Mouse (Mus musculus) adrenal gland, adult 2 months (tissue): ENCODE results near the gene Vti1a. TPM values are rescaled to one million over a fixed set of nuclear protein-coding genes. Genes with fewer than 3 reads are reported as not detected.

Source experiments
- DNase-seq: peaks from one replicate; pipeline ENCODE4 v3.0.0; 2021
- polyA plus RNA-seq: library from polyadenylated mRNA; depleted of rRNA; stranded (reverse); fragments of >200 nt; gene quantifications from 2 replicates; pipeline ENCODE4 v1.2.3, GENCODE M21; 2012; rRNA removed
- total RNA-seq, 2 experiments: library from RNA; stranded (reverse); gene quantifications; 2 replicates each; pipeline ENCODE4 v1.2.3; 2021

Vti1a gene
- total and polyA plus RNA-seq, 3 experiments, result 12.7 to 39.6 (median 34.2) TPM

DNA sequence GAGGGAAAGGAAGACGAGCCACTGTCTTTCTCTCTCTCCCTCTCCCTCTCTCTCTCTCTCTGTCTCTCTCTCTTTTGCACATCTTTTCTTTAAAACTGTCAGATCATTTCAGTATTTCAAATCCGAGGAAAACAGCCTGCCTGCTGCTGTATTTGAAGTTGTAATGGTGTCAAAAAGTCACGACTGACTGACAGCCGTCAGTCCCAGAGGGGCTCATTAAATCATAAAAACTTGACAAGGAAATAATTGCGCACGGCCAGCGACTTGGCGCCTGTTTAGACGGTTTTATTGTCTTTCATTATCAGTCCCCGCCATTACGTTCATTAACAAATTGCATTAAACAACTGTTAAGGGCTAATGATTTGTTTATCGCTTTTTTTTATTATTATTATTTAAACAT, 310.9 kb downstream of the Vti1a start:
- no peak for DNase-seq

DNA sequence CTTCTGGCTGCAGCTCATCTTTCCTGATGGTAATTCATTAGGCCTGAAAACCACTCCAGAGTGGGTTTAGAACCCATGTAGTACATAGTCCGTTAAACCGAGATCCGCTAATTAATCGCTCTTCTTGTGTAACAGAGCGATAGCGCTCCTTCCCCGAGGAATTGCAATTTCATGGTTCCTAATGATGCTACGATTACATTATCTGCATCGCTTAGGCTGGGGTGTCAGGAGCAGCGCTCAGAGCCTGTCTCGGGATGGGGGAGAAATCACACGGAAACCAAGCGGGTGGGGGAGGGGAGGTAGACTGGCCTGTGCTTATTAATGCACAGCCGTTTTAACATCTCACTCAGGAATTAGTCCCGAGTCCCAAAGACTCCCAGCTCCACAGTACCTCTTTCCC, 319.4 kb downstream of the Vti1a start:
- no peak for DNase-seq

DNA sequence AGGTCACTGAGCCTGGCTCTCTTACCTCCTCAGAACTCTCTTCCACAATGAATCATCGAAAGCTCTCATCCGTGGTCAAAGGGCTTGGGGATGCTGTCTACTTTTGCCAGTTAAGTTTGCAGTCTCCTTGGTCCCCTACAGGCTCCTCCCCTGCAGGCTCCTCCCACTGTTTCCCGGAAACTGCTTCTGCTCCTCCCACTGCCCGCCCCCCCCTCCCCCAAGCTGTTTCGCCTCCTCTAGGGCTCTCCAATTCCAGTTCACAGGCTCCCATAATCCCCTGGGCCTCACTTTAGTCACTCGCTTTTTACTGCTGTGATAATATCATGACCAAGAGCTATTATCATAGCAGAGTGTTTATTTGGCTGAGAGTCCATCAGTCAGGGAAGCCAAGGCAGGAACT, 324.2 kb downstream of the Vti1a start:
- no peak for DNase-seq

DNA sequence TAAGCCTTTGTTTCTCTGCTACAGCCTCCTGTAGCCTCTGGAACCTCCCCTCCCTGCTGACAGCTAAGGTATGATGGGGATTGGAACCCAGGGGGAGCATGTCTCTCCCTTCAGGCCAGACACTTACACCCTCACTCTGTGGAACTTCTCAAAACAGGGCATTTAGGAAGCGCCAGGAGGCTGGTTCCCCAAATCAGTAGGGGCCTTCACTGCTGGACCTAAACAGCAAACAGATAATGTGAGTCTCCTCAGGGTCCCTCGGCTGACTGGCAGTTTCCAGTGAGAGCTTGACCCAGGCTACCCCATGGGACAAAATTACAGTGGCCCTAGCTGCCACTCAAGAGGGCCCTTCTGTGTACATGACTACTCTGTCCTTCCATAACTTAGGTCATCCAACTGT, 325.8 kb downstream of the Vti1a start:
- no peak for DNase-seq

DNA sequence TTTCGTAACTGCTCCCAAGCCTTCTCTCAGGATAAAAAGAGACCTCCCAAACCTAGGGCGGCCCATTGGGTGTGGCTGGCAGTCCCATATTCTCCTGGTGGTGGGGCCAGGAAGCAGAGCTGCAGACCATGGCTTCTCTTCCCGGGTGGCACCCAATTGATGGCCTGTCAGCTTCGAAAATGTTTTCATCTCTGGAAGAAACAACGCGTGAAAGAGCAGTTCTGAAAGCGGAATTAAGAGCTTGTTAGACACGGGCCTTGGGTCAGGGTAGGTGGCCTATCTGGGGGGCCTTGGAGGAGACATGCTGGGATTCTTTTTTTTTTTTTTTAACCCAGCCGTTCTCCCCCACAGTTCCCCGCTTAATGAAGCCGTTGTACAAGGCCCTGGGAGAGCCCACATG, 326.3 kb downstream of the Vti1a start:
- no peak for DNase-seq

DNA sequence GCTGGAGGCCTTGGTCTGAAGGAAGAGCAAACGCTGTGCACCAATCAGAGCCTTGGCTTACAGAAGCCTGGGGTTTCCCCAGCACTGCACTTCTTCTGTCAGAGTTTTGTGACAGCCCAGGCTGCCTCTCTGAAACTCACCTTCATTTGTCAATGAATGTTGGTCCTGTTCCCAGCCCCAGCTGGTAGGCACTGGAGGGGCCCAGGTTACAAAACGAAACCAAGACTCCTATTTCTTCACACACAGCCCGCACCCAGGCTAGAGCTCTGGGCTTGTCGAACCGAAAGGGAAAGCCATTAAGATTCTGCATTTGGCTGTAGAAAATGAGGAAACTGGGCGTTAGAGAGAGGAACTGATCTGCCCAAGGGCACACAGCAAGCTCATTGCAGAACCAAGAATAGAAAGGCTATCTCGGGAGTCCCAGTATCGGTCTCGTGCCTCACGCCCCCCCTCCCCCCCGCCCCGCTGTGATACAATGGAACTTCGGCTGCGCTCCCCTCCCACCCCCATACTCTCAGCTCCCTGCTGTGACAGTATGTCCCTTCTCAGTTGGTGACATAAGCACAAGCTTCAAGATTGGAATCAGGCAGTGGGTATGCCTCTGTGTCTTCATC, 327.3 kb downstream of the Vti1a start:
- peak; percentile 77 for DNase-seq

DNA sequence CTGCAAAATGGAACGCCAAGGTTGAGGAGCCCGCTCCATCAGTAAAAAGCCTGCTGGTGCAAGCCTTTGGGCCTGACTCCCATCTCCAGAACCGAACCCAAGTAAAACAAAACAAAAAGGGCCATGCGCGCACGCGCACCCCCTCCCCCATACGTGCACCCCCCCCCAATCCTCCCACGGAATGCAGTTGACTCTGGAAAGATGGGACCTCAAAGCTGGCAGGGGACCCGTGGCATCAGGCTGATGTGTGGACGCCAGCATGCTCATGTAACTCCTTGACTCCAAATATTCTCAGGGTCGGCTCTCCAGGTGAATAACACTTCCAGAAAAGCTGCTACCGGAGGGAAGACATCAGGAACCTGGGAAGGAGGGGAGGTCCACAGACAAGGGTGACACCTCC, 327.8 kb downstream of the Vti1a start:
- DNase-seq, result no peak

DNA sequence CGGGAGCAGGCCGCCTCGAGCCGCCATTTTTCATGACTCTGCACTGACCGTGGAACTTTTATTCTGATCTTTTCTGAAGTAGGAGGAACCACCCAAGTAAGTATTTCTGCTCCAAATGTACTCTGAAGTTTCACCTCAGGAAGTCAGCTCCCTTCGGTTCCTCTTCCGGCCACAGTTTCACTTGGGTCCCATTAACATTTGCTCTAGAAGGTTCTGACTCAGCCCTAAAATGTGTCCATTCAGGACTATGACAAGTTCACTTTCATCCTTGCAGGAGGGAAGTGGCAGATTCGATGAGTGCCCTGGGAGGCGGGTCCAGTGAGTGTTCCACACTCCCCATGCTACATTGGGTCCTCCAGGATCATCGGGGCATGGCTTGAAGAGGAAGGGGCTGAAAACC, 333.3 kb downstream of the Vti1a start:
- DNase-seq, result no peak

DNA sequence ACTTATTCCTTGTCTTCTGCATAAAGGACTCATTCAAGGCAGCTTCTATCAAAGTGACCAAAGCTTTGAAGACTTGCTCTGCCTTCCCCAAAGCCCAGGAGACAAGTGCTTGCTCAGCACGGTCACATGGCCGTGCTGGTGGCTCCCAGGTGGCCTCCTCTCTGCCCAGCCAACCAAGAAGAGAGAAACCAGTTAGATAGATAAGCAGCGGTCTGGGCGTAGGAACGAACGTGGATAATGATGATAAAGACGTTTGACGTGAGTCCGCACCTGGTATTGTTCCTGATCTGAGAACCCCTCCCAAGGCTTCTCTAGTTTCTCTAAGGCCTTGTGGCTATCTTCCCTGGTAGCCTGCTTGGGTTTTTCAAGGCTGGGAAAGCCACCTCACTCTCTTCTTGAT, 334.9 kb downstream of the Vti1a start:
- DNase-seq, result no peak

DNA sequence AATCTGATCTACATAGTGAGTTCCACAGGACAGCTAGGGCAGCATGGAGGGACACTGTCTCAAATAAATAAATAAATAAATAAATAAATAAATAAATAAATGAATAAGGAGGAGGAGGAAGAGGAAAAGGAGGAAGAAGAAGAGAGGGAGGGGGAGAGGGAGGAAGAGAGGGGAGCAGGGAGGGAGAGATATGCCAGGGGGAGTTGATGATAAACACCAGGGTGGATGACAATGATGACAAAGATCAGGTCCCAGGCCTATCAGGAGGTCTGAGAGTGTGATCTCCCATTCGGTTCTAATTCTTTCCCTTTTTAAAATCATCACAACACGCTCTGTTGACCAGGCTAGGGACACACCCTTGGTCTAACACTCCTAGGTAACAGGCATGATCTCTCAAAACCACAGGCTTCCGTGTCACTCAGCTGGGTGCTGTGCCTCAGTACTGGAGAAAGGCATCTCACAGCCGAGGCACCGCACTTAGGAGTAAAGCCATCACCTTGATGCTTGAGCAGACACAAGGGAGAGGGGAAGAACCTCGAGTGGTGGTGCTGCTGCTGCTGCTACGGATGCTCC, 336.7 kb downstream of the Vti1a start:
- no peak for DNase-seq

DNA sequence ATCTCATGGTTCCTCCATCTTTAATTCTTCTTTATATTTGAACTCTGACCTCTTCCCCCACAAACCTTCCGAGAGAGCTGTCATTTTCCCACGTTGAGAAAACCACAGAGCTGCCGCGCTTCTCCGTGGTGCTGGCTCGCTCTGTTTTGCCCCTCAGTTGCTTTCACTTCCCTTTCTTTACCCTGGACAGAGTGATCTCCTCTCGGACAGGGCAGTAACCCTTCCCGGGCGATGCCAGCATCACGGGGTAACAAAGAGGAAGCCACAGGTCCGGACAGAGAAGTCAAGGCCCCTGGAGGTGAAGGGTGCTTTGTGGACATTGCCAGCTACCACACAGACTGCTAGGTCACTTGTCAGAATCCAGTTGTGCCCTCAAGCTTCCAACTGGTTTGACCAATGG, 344.1 kb downstream of the Vti1a start:
- DNase-seq, result peak; percentile 17

DNA sequence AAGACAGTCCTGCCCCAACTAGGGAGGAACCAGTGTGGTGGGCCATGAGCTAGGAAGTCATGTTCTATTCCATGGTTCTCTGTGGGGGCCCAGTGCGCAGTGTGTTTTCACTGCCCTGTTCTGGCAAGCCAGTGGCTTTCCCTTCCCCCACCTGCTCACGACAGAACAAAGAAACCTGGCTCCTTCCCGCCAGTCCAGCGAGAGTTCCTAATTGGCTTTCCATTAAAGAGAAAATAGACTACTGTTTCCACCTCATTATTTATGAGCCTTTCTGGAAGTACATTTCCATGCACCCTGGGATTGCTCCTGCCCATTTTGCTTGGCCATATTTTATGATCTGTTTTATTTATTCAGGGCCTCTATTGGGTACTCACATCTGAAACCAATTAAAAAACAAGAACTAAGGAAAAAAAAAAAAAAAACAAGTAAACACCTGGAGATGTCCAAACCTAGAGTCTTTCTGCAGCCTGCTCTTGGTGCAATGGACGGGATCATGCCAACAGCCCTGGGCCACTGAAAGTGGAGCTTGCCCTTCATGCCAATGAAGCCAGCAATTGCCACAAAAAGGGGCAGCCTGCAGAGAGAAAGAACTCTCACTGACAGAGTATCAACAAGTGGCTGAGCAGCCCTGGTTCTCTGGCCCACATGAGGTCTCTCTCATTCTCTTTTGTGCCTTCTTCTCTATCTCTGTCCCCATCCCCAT, 346.6 kb downstream of the Vti1a start:
- no peak for DNase-seq

DNA sequence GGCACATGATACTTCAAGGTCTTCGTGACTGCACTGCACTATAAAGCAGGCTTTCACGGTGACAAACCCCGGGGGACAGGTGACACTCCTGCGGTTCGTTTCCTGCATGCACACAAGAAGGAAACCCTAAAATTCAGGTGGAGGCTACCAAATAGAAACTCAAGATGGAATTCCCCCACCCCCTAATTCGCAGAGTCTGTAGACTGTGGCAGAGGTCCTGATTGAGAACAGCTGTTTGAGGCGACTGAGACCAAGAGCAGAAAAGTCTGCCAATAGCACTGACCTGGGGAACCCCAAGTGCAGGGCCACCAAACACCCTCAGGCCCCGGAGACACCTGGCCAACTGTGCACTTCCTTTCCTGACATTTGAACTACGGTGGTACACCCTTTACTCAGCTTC, 351.7 kb downstream of the Vti1a start:
- DNase-seq, result no peak

DNA sequence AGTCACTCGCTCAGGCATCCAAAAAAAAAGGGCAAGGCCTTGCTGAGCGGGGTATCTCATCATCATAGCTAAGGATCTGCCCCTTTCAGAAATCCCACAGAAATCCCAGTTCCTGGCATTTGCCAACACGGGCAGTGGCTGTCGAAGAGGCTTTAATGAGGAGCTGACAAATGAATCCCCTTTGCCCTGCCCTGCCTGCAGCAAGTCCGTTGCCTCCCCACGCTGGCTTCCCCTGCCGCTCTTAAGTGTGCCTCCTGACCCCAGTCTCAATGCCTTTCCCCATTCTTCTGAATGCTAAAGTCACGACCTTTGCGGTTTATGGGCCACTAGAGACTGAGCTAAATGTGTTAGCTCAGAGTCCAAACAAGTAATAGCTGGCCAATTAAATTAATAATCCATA, 352.8 kb downstream of the Vti1a start:
- no peak for DNase-seq

Other genes starting within 250 kb of the Vti1a start
- gene Gpam, start 189.1 kb upstream of the Vti1a start, total RNA-seq, result 100 to 1,000 TPM; 199 to 552 TPM
- 134 and 233 TPM in 2 replicates for gene Gpam, start 189.1 kb upstream of the Vti1a start, polyA plus RNA-seq
- under 1 TPM; 0.41 to 0.89 TPM for gene Tectb, start 135.6 kb upstream of the Vti1a start, total RNA-seq
- 0.04 TPM in 1 of 2 replicates, not detected in the other for gene Tectb, start 135.6 kb upstream of the Vti1a start, polyA plus RNA-seq
- not detected for gene Gucy2g, start 75.1 kb upstream of the Vti1a start, total RNA-seq
- 0.03 TPM in 1 of 2 replicates, not detected in the other for gene Gucy2g, start 75.1 kb upstream of the Vti1a start, polyA plus RNA-seq
- 100 to 1,000 TPM in 1 of 2 experiments, 10 to 100 TPM in 1; 86.1 to 324 TPM for gene Acsl5, start 64.4 kb upstream of the Vti1a start, total RNA-seq
- gene Acsl5, start 64.4 kb upstream of the Vti1a start, polyA plus RNA-seq, result 7.4 and 10.4 TPM in 2 replicates
- gene Zdhhc6, start 263 bp upstream of the Vti1a start, total RNA-seq, result 10 to 100 TPM; 38.0 to 41.9 TPM
- gene Zdhhc6, start 263 bp upstream of the Vti1a start, polyA plus RNA-seq, result 5.2 and 6.1 TPM in 2 replicates